Mouse (Mus musculus): Measurements from ENCODE around the gene Fanca.
"Not testable (repeated sequence)": the region's sequence is repeated elsewhere in the genome, so short reads cannot be mapped to it uniquely, and the experiment has no call there.

Gene Fanca

GRCm38 (mm10) chr8:123330701-123331100 lies 12.3 kb upstream of the Fanca start:
- no peak for DNase-seq

GRCm38 (mm10) chr8:123329961-123330360 lies 11.6 kb upstream of the Fanca start:
- DNase-seq = no peak

- DNase-seq = no peak
These were observed 11.0 kb upstream of the Fanca start for GRCm38 (mm10) chr8:123329350-123329749.

DNA sequence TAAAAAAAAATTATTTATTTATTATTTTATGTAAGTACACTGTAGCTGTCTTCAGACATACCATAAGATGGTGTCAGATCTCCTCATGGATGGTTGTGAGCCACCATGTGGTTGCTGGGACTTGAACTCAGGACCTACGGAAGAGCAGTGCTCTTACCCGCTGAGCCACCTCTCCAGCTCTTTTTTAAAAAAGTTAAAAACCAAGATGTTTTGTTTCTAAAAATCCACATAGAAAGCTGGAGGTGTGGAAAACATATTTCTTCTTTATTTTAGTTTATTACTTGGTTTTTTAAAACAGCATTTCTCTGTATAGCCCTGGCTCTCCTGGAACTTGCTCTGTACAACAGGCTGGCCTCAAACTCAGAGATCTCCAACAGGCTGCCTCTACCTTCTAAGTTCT lies 10.2 kb upstream of the Fanca start:
- no peak for DNase-seq

DNA sequence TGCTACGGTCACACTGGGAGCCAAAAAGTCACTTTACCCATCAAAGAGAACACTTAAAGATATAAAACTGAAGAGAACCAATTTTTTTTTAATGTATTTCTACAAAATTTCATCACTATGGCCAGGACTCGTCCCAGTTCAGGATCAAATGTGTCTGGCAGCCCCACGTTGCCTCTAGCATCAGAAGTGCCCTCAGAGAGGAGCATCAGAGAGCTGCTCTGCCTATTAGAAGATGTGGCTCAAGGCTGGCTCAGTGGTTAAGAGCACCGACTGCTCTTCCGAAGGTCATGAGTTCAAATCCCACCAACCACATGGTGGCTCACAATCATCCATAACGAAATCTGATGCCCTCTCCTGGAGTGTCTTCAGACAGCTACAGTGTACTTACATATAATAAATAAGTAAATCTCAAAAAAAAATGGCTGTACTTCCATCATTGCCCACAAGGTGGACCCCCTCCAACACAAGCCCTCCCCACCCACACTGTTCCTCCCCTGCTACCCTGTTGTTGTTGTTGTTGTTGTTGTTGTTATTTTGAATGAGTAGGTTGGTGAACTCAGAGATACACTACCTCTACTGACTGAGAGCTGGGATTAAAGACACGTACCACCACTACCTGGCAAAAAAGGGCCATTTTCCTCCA lies 1.3 kb upstream of the Fanca start:
- DNase-seq = peak; percentile 55

GRCm38 (mm10) chr8:123317781-123318466 lies 452 bp downstream of the Fanca start:
- no peak for DNase-seq

GRCm38 (mm10) chr8:123308738-123309137 lies 9.6 kb downstream of the Fanca start:
- no peak for DNase-seq

GRCm38 (mm10) chr8:123298301-123298700 lies 20.1 kb downstream of the Fanca start:
- DNase-seq = no peak

GRCm38 (mm10) chr8:123292785-123293184 lies 25.6 kb downstream of the Fanca start:
- DNase-seq = no peak

- DNase-seq = no peak
These were observed 26.1 kb downstream of the Fanca start for GRCm38 (mm10) chr8:123292281-123292680.

- no peak for DNase-seq
These were observed 26.7 kb downstream of the Fanca start for GRCm38 (mm10) chr8:123291716-123292115.

DNA sequence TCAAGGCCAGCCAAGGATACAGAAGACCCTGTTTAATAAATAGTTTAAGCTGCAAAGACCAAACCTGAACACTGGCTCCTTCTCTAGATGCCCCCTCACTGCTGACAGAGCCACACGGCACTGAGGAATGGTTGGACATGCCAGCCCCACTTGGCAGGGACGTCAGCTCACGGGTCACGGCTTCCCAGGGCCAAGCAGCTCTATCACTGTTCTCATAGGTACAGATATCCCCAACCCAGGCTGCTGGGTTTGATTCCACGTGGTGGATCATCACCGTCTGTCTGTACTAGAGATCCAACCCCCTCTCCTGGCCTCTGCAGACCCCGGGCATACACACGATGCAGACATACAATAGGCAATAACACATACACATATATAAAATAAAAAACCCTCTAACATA lies 27.7 kb downstream of the Fanca start:
- DNase-seq = no peak

DNA sequence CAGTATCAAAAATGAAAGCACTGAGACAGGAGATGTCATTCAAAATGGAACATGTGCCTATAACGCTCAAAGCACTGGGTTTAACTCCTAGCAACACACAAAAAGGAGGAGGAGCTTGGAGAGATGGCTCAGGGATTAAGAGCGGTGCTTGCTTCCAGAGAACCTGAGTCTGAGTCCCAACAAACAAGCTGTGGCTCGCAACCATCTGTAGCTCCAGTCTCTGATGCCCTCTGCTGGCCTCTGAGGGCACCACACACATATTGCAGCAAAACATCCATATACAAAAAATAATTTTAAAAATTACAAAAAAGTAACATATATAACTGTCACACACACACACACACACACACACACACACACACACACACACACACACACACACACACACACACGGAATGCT lies 28.2 kb downstream of the Fanca start:
- DNase-seq = no peak

DNA sequence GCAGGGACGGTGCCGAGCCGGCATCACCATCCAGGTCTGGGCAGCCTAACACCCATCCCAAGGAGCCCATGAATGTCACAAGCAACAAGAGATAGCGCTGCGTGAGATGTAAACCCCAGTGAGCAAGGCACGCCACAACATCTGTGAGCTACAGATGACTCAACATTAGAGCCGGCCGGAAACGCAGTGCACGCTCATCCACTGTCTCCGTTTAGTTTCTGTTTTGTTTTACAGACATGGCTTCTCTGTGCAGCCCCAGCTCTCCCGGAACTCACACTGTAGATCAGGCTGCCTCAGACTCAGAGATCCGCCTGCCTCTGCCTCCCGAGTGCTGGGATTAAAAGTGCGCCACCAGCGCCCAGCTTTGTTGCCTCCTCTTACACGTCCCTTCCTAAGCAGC lies 31.0 kb downstream of the Fanca start:
- no peak for DNase-seq

GRCm38 (mm10) chr8:123284493-123284892 lies 33.9 kb downstream of the Fanca start:
- DNase-seq = no peak

DNA sequence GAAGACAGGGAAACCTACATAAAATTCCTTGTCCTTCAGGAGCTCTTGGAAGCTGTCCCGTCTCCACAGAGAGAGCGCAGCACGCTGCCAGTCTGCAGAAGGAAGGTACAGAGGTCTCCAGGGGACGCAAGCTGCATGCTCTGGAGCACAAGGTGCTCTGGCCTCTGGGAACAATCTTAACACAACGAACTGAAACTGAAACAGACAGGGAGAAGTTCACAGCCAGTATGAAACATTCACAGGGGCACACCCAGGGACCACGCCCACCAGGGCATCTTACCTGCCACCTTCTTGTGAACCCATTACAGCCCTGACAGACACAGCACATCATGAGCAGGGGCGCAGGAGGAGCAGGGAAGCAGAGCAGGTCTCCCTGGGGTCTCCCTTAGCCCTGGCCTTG lies 34.4 kb downstream of the Fanca start:
- no peak for DNase-seq

DNA sequence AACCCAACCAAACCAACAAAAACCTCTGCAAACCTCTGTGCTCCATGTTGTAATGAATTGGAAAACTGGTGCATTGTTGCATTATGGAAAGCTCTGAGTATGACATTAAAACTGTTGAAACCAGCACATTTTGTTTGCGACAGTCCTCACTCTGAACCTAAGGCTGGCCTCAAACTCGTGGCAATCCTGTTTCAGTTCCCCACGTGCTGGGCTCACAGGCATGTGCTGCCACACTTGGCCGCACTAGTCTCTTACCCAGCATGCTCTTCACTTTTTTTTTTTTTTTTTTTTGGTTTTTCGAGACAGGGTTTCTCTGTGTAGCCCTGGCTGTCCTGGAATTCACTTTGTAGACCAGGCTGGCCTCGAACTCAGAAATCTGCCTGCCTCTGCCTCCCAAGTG lies 35.4 kb downstream of the Fanca start:
- DNase-seq = not testable (repeated sequence)

DNA sequence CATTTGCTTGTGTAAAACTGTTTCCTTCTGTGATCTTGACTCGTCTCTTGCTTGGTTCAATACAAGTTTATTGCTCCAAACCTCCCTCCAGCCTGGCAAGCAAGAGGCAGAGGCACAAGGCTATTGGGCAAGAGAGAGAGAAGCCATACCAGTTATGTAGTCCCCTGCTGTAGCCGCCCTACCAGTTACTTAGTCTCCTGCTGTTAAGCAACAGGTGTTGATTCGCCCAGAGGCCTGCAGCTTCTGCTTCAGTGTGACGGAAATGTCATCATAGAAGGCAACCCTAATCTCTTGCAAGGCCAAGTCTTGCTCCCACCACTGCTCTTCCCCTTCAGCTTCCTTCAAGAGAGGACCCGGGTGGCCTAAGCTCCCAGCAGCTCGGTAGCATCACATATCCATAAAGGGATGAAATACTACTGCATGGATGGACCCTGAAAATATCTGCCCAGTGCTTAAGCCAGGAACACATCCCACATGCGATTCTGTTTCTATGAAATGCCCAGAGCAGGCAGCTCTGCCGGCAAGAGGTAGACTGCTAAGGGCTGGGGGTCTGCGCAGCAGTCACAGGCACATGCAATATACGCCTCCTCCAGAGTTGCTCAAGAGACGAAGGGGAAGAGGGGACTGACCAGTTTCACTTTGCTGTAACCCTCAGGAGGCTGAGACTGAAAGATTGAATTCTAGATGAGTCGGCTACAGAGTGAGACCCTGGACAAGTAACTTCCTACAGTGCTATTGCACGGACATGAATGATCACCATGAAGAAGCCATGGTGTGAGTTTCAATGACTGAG lies 37.9 kb downstream of the Fanca start:
- DNase-seq = no peak

- no peak for DNase-seq
These were observed 38.5 kb downstream of the Fanca start for GRCm38 (mm10) chr8:123279828-123280227.

- DNase-seq = no peak
These were observed 39.9 kb downstream of the Fanca start for GRCm38 (mm10) chr8:123278445-123278844.

- DNase-seq = no peak
These were observed 43.3 kb downstream of the Fanca start for GRCm38 (mm10) chr8:123275096-123275495.

GRCm38 (mm10) chr8:123274447-123274846 lies 43.9 kb downstream of the Fanca start:
- DNase-seq = no peak

DNA sequence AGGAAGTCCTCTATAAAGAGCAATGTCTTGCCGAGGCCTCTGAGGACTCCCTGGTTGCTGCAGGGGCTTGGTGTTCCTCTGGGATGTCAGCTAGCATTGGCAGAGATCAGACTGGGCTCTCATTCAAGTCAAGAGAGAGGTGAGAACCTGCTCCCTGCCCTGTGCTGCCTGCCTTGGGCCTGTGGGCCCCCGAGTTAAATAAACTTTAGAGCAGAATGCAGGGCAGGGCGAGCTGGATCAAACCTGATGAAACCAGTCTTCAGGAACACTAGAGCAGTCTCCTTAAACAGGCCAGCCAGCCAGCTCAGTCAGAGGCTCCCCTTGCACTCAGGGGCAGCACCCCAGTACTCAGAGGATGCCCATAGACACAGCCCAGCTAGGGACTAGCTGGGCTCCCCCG lies 46.5 kb downstream of the Fanca start:
- DNase-seq = no peak

DNA sequence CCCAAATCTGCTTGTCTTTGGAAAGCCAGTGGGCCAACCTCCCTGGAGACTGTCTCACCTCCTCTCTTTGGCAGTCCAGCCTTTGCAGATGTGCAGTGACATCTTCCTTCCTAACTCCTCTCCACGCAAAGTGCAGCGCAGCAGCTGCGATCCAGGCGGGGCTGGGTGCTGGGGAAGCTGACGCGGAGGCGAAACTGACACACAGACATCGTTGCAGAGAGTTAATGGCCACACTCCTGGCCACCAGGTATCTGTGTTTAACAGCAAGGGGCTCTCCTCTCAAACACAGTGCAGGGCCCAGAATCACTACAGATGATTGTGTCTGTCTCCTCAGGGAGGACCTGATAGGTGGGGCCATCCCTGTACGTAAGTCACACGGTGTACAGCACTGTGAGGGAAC lies 47.2 kb downstream of the Fanca start:
- DNase-seq = no peak
